Mouse (Mus musculus) kidney, adult 2 months (tissue): ENCODE data around the gene Slx1b.

Experiments
- CTCF ChIP-seq: fragments of 200-500 bp; conservative IDR thresholded peaks from 2 replicates; pipeline ENCODE4 v1.5.1; 2011; ENCODE audit warnings: low read depth, mild to moderate bottlenecking, control low read depth, low read length, moderate library complexity, mixed read lengths; ENCODE audit not compliant: insufficient read depth, insufficient read length
- POLR2A ChIP-seq: fragments of 200-500 bp; IDR thresholded peaks from one replicate; pipeline ENCODE4 v1.6.1; 2011; ENCODE audit warnings: low read depth, low read length, control low read depth

DNA sequence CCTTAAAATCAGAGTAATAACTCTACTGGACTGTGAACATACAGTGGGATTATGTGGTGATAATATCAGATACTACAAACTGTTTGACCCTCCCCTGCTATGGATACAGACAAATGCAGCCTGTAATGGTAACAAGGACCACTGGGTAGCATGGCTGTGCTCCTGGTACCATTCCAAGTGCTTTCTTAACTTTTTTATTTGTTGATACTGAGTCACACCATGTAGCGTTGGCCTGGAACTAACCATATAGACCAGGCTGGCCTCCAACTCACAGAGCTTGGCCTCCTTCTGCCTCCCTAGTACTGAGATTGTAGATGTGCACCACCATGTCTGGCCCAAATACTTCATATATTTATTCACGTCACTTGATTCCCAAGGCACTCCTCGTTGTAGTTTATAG, 30.3 kb downstream of the Slx1b start:
- no peak for TF ChIP-seq POLR2A
- no peak for TF ChIP-seq CTCF
